Mouse (Mus musculus): ENCODE results near the gene S100a4.

DNA sequence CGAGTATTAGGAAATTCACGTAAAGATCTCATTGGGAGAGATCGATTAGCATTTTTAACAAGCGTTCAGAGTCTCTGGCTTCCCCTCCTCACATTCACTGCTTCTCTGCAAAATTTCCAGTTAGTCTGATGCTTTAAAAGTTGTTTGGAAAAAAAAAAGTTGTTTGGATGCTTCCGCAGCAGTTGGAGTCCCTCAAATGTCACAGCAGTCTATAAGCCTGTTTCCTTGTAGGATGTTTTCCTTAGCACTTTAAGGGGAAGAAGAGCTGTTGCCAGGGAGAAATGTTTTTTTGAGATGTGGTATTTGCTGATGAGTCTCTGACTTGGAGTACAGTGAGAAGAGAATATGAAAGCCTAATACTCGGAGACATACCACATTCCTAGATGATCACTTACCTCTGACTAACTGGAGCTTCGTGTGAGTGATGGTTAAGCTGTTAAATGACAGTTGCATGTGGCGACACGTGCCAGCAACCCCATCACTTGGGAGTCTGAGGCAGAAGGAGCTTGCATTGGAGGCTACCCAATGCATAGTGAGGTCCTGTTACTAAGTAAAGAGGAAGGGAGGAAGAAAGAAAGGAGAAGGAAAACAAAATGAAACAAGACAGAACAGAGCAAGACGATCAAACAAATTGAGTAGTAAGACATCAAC lies 27.1 kb upstream of the S100a4 start:
- TF ChIP-seq ZKSCAN1 (IDR thresholded peaks at IDR 0.05; ENCODE audit: borderline replicate concordance, low read depth, low read length) = no peak
- TF ChIP-seq POLR2A (IDR thresholded peaks at IDR 0.05; ENCODE audit: low read depth, low read length) = no peak
- no peak for TF ChIP-seq JUND (conservative IDR thresholded peaks at IDR 0.05; ENCODE audit: low read depth, low read length)
- no peak for TF ChIP-seq MEF2A (IDR thresholded peaks at IDR 0.05; ENCODE audit: borderline replicate concordance, low read depth, low read length)
- TF ChIP-seq CHD1 (IDR thresholded peaks at IDR 0.05; ENCODE audit: low read depth, low read length) = no peak
- no peak for TF ChIP-seq MAFK (IDR thresholded peaks at IDR 0.05; ENCODE audit: insufficient replicate concordance, low read length)
- TF ChIP-seq KAT2A (IDR thresholded peaks at IDR 0.05; ENCODE audit: insufficient replicate concordance, low read length) = no peak
- TF ChIP-seq CTCF (conservative IDR thresholded peaks at IDR 0.05 in 1 of 2, IDR thresholded peaks at IDR 0.05 in 1 of 2; ENCODE audit: low read depth in 2 of 2, low read length in 2 of 2) = no peak
- no peak for TF ChIP-seq CHD2 (IDR thresholded peaks at IDR 0.05; ENCODE audit: low read length)

All from CH12.LX (cell line).